Mouse (Mus musculus): ENCODE measurements around the gene Fam129b. TPM values are rescaled to one million over a fixed set of nuclear protein-coding genes. Genes with fewer than 3 reads are reported as not detected.

The Fam129b gene
- polyA plus RNA-seq, 1 experiment from 2014 or later = 44.9 TPM

DNA sequence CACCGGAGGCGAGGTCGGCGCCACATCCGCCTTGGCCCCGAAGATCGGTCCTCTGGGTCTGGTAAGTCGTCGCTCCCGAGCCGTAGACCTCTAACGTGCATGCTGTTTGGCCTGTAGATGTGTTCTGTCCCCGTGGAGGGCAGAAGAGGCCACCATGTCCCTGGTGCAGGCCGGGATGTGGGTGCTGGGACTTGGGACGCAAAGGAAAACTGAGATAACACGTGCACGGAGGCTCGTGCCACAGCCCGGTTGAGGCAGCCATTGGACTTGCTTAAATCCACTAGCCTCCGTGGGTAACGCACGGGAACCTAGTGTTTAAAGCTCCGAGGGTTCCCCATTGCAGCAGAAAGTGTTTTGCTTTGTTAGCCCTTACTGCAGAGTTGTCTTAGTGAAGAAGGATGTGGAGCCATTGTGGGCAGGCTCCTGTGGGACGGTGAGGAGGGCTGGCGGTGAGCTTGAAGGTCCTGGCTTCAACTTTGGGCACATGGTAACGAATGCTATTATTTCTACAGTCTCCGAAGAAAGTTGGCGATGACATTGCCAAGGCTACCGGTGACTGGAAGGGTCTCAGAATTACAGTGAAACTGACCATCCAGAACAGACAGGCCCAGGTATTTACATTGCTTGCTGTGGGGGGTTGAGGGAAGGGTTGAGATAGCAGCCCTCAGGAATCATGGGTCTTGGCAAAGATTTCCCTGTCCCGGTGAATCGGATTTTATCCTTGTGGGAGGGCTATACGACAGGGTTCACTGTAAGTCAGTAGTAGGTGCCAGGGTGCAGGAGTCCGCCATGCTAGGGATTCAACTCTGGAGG lies 86.4 kb downstream of the Fam129b start:
- Histone ChIP-seq H3K4me3 (ENCODE audit: low read length) (peak overlapping the region; percentile 72), H3K4me1 (ENCODE audit: control insufficient read depth, insufficient read depth, low read length) (peaks cover 29% of the 10 kb centered on the region), H3K4me2 (ENCODE audit: low read depth, low read length) (peak overlapping the region; percentile 84), H3K27ac (ENCODE audit: low read length) (peak overlapping the region; percentile 91), H3K9me3 (replicated peaks; ENCODE audit: control insufficient read depth, low read length) (no peaks in the 10 kb centered on the region), H3K9ac (ENCODE audit: low read length) (peak overlapping the region; percentile 91), H3K27me3 (ENCODE audit: control insufficient read depth, insufficient read depth, low read length) (no peaks in the 10 kb centered on the region), H3K36me3 (ENCODE audit: control insufficient read depth, insufficient read depth) (peaks cover 25% of the 10 kb centered on the region)
- ATAC-seq (replicated peaks; ENCODE audit: extremely low read depth, insufficient read depth, low FRiP score) = no peak; the same call in 1 of the 2 replicates
- 2% methylated on average over 33 of the region's 33 CpGs for WGBS

DNA sequence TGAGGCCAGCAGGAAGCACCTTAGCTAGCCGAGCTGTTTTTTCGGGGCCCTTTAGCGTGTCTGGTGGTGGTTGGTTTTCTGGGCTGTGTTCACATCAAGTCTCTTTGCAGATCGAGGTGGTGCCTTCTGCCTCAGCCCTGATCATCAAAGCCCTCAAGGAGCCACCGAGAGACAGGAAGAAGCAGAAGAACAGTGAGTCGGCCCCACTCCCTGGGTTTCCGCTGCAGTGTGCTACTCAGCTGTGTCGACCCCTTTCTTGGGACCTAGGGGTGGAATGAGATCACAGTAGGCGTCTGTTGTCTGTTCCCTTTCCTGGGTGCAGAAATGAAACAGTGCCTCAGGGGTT lies 86.9 kb downstream of the Fam129b start:
- peaks cover 34% of the 10 kb centered on the region for H3K4me1 ChIP-seq (ENCODE audit: control insufficient read depth, insufficient read depth, low read length)
- peak overlapping the region; percentile 91 for H3K27ac ChIP-seq (ENCODE audit: low read length)
- peaks cover 22% of the 10 kb centered on the region for H3K36me3 ChIP-seq (ENCODE audit: control insufficient read depth, insufficient read depth)
- H3K4me2 ChIP-seq (ENCODE audit: low read depth, low read length) = peak overlapping the region; percentile 84
- WGBS = 10% methylated on average over 9 of the region's 9 CpGs
- no peaks in the 10 kb centered on the region for H3K27me3 ChIP-seq (ENCODE audit: control insufficient read depth, insufficient read depth, low read length)
- no peak for ATAC-seq (replicated peaks; ENCODE audit: extremely low read depth, insufficient read depth, low FRiP score)
- no peaks in the 10 kb centered on the region for H3K9me3 ChIP-seq (replicated peaks; ENCODE audit: control insufficient read depth, low read length)
- peak overlapping the region; percentile 72 for H3K4me3 ChIP-seq (ENCODE audit: low read length)
- peak overlapping the region; percentile 91 for H3K9ac ChIP-seq (ENCODE audit: low read length)

DNA sequence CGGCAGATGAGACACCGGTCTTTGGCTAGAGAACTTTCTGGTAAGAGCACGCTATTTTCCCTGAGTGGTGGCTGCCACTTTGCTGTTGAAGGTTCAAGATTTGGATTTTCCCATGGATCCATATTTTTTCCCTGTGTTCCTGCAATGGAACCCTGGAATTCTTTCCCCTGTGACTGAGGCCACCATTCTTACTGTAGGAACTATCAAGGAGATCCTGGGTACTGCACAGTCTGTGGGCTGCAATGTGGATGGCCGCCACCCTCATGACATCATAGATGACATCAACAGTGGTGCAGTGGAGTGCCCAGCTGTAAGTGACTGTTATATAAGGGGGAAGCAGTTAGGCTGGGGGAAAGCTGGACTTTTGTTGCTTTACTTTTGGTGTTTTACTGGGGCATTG lies 87.6 kb downstream of the Fam129b start:
- Histone ChIP-seq H3K27ac (ENCODE audit: low read length) (no peak overlapping the region), H3K4me2 (ENCODE audit: low read depth, low read length) (peak overlapping the region; percentile 84), H3K4me1 (ENCODE audit: control insufficient read depth, insufficient read depth, low read length) (peaks cover 41% of the 10 kb centered on the region), H3K27me3 (ENCODE audit: control insufficient read depth, insufficient read depth, low read length) (no peaks in the 10 kb centered on the region), H3K36me3 (ENCODE audit: control insufficient read depth, insufficient read depth) (peaks cover 22% of the 10 kb centered on the region), H3K9ac (ENCODE audit: low read length) (peak overlapping the region; percentile 91; the same call in 1 of the 2 replicates), H3K4me3 (ENCODE audit: low read length) (peak overlapping the region; percentile 72), H3K9me3 (replicated peaks; ENCODE audit: control insufficient read depth, low read length) (no peaks in the 10 kb centered on the region)
- WGBS = 68% methylated on average over 4 of the region's 4 CpGs
- ATAC-seq (replicated peaks; ENCODE audit: extremely low read depth, insufficient read depth, low FRiP score) = no peak

DNA sequence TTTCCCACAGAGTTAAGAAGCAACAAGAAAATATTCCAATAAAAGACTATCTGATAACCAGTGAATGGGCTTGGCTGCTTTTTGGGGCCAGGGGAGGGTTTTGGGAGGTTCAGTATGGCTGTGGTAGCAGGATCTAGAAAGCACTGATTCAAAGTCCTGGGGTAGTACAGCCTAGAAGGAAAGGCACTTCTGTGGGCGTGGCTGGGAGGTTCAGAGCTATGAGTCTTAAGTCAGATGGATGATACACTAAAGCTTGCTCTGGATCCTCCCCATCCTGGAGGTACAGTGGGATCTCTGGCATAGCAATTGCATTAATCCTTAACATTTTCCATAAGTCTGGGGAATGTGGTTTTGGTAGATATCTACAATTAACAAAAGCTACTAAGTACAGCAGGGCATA lies 88.1 kb downstream of the Fam129b start:
- ATAC-seq (replicated peaks; ENCODE audit: extremely low read depth, insufficient read depth, low FRiP score) = no peak
- H3K27me3 ChIP-seq (ENCODE audit: control insufficient read depth, insufficient read depth, low read length) = no peaks in the 10 kb centered on the region
- peaks cover 45% of the 10 kb centered on the region for H3K4me1 ChIP-seq (ENCODE audit: control insufficient read depth, insufficient read depth, low read length)
- no peak overlapping the region for H3K27ac ChIP-seq (ENCODE audit: low read length)
- WGBS = 85% methylated on average over 1 of the region's 1 CpGs
- H3K36me3 ChIP-seq (ENCODE audit: control insufficient read depth, insufficient read depth) = peaks cover 22% of the 10 kb centered on the region
- no peaks in the 10 kb centered on the region for H3K9me3 ChIP-seq (replicated peaks; ENCODE audit: control insufficient read depth, low read length)
- H3K9ac ChIP-seq (ENCODE audit: low read length) = no peak overlapping the region
- H3K4me2 ChIP-seq (ENCODE audit: low read depth, low read length) = no peak overlapping the region; the same call in 1 of the 2 replicates
- no peak overlapping the region for H3K4me3 ChIP-seq (ENCODE audit: low read length)

DNA sequence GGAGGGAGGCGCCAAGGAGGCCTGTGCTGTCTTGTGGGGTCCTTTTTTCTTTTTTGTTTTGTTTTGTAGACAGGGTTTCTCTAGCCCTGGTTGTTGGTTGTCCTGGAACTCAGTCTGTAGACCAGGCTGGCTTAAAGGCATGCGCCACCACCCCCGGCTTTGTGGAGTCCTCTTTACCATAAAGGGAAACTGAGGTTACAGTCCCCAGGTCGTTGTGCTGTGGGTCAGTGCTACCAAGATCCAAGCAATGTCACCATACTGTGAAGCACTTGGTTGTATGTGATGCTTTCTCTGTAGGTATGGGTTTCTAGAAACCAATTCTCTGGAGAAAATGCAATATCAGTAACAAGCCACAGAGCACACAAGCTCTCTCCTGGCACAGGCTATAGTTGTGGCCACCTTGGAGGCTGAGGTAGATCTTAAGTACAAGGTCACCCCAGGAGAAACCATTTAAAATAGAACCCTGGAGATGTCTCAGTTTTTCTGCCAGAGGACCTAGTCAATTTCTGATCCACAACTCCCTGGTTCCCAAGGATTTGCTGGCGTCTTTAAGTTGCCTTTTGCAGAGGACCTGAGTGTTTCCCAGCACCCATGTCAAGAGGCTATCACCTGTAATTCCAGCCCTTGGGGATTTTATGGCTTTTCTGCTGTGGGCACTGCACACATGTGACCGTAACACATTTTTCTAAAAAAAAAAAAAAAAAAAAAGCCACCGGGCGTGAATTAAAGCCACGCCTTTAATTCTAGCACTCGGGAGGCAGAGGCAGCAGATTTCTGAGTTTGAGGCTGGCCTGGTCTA lies 88.9 kb downstream of the Fam129b start:
- H3K4me1 ChIP-seq (ENCODE audit: control insufficient read depth, insufficient read depth, low read length) = peaks cover 52% of the 10 kb centered on the region
- H3K9me3 ChIP-seq (replicated peaks; ENCODE audit: control insufficient read depth, low read length) = no peaks in the 10 kb centered on the region
- no peak for ATAC-seq (replicated peaks; ENCODE audit: extremely low read depth, insufficient read depth, low FRiP score)
- no peak overlapping the region for H3K27ac ChIP-seq (ENCODE audit: low read length)
- H3K4me2 ChIP-seq (ENCODE audit: low read depth, low read length) = no peak overlapping the region
- 40% methylated on average over 10 of the region's 10 CpGs for WGBS
- H3K4me3 ChIP-seq (ENCODE audit: low read length) = no peak overlapping the region
- H3K27me3 ChIP-seq (ENCODE audit: control insufficient read depth, insufficient read depth, low read length) = no peaks in the 10 kb centered on the region
- H3K36me3 ChIP-seq (ENCODE audit: control insufficient read depth, insufficient read depth) = peaks cover 22% of the 10 kb centered on the region
- H3K9ac ChIP-seq (ENCODE audit: low read length) = no peak overlapping the region

DNA sequence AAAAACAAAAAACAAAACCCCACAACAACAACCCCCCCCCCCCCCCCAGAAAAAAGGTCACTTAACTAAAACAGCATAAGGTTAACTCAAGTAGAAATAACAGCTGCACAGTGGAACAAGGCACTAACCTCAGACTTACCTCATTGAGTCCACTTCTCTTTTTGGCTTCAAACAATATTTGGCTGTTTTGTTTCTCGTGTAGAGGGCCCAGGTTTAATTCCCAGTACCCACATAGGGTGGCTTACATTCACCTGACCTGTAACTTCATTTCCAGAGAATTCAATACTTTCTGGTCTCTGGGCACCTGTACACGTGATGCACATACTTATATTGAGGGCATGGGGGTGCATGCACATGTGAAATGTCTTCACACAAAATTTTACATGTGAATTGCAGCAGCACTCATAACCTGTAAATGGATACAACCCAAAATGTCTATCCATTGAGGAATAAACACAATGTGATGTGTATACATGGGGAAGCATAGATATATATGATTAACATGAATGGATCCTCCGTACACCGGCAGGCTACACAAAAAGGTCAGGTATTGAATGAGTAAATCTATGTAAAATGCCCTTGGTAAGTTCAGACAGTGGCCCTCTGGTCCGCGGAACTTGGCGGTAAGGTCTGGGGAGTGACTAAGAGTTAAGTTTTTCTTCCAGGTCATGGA lies 89.7 kb downstream of the Fam129b start:
- Histone ChIP-seq H3K4me2 (ENCODE audit: low read depth, low read length) (peak overlapping the region; percentile 96; the same call in 1 of the 2 replicates), H3K4me3 (ENCODE audit: low read length) (no peak overlapping the region), H3K4me1 (ENCODE audit: control insufficient read depth, insufficient read depth, low read length) (peaks cover 53% of the 10 kb centered on the region), H3K27ac (ENCODE audit: low read length) (peak overlapping the region; percentile 26; the same call in 1 of the 2 replicates), H3K27me3 (ENCODE audit: control insufficient read depth, insufficient read depth, low read length) (no peaks in the 10 kb centered on the region), H3K9me3 (replicated peaks; ENCODE audit: control insufficient read depth, low read length) (no peaks in the 10 kb centered on the region), H3K36me3 (ENCODE audit: control insufficient read depth, insufficient read depth) (peaks cover 22% of the 10 kb centered on the region), H3K9ac (ENCODE audit: low read length) (no peak overlapping the region)
- 16% methylated on average over 7 of the region's 7 CpGs for WGBS
- ATAC-seq (replicated peaks; ENCODE audit: extremely low read depth, insufficient read depth, low FRiP score) = no peak

DNA sequence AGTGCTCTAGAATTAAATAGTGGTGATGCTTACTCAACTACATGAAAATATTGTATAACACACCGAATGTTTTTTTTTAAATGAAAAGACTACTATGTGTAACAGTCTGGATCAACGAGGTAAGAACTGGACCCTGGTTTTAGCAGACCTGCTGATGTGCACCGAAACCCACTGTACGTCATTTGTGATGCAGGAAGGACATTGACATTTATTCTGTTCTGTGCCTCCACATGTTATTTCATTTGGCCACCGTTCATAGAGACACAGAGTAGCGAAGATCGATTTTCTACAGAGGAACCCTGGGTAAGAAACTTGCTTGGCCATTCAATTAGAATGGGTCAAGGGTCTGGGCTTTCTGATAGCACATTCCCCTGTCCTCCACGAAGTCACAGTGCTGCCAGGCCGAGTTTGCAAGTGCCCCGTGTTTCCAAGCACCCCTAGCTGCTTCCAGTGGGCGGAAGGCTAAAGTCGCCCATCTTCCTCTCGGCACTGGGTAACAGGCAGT lies 90.3 kb downstream of the Fam129b start:
- H3K9ac ChIP-seq (ENCODE audit: low read length) = peak overlapping the region; percentile 90
- 8% methylated on average over 13 of the region's 13 CpGs for WGBS
- no peaks in the 10 kb centered on the region for H3K9me3 ChIP-seq (replicated peaks; ENCODE audit: control insufficient read depth, low read length)
- H3K36me3 ChIP-seq (ENCODE audit: control insufficient read depth, insufficient read depth) = peaks cover 22% of the 10 kb centered on the region
- peaks cover 50% of the 10 kb centered on the region for H3K4me1 ChIP-seq (ENCODE audit: control insufficient read depth, insufficient read depth, low read length)
- no peaks in the 10 kb centered on the region for H3K27me3 ChIP-seq (ENCODE audit: control insufficient read depth, insufficient read depth, low read length)
- peak overlapping the region; percentile 96 for H3K4me2 ChIP-seq (ENCODE audit: low read depth, low read length)
- H3K4me3 ChIP-seq (ENCODE audit: low read length) = peak overlapping the region; percentile 84
- peak overlapping the region; percentile 100 for H3K27ac ChIP-seq (ENCODE audit: low read length)
- no peak for ATAC-seq (replicated peaks; ENCODE audit: extremely low read depth, insufficient read depth, low FRiP score)

DNA sequence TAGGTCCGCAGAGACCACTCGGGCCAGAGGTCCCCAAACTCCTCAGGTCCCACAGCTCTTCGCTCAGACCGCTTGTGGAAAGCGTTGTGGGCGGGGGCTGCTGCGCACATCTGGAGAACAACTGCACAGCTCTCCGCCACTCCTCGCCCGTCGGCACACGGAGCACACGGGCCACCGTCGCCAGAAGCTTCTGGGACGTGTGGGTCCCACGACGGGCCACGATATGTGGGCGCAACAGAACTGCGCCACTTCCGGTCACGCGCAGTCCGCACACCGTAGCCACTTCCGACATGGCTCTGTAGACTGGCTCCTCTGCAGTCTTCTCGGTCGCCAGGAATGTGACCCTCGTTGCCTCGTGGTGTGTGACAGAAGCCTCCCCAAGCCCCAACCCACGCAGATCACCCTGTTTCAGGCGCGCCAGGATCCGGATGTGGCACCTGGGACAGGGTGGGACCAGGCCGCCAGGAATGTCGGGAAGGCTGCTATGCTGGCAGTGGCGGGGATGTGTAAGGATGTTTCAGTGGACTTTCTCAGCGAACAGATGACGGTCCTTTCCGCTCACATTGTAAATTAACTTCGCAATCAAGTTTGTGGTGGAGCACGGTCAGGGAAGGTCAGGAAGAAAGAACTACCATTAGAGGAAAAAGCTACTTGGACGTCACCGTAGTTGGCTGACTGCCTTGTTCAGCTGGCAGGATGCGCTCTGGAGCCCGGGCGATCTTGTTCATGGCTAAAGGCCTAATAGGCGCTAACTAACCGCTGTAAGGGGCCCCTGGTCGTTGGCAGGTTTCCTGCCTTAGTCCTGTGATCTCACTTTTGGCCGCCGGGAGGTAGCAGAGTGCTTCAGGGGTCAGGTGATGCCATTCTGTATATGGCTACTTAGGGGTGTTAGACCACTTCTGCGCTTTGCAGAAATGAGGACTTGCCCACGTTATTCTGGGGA lies 91.0 kb downstream of the Fam129b start:
- Histone ChIP-seq H3K9me3 (replicated peaks; ENCODE audit: control insufficient read depth, low read length) (no peaks in the 10 kb centered on the region), H3K4me1 (ENCODE audit: control insufficient read depth, insufficient read depth, low read length) (peaks cover 51% of the 10 kb centered on the region), H3K9ac (ENCODE audit: low read length) (peak overlapping the region; percentile 90), H3K4me3 (ENCODE audit: low read length) (peak overlapping the region; percentile 84), H3K4me2 (ENCODE audit: low read depth, low read length) (peak overlapping the region; percentile 96), H3K27ac (ENCODE audit: low read length) (peak overlapping the region; percentile 100), H3K27me3 (ENCODE audit: control insufficient read depth, insufficient read depth, low read length) (no peaks in the 10 kb centered on the region), H3K36me3 (ENCODE audit: control insufficient read depth, insufficient read depth) (peaks cover 22% of the 10 kb centered on the region)
- ATAC-seq (replicated peaks; ENCODE audit: extremely low read depth, insufficient read depth, low FRiP score) = peak; percentile 78
- under 1% methylated on average over 55 of the region's 55 CpGs for WGBS
